Mouse (Mus musculus): ENCODE data around the gene Timm50. TPM values are rescaled to one million over a fixed set of nuclear protein-coding genes. Genes with fewer than 3 reads are reported as not detected.
A peak's percentile ranks its signal among the peaks of the same experiment; 100 is the strongest.

Gene Timm50
- polyA plus RNA-seq, 1 experiment, result not detected

GRCm38 (mm10) chr7:28353267-28353666, 41.4 kb upstream of the Timm50 start:
- WGBS, result 86% methylated on average over 2 of the region's 2 CpGs
- Histone ChIP-seq H3K4me1 (ENCODE audit: control insufficient read depth, insufficient read depth, low read length) (peaks cover 7% of the 10 kb centered on the region), H3K27ac (ENCODE audit: insufficient read depth, low read depth, low read length) (no peak overlapping the region), H3K4me3 (ENCODE audit: insufficient read depth, low read depth, low read length) (no peak overlapping the region)
- TF ChIP-seq CTCF (IDR thresholded peaks at IDR 0.05; ENCODE audit: insufficient read depth, low read depth, low read length), result no peak
- no peak for TF ChIP-seq POLR2A (IDR thresholded peaks at IDR 0.05; ENCODE audit: insufficient read depth, low read depth, low read length)

DNA sequence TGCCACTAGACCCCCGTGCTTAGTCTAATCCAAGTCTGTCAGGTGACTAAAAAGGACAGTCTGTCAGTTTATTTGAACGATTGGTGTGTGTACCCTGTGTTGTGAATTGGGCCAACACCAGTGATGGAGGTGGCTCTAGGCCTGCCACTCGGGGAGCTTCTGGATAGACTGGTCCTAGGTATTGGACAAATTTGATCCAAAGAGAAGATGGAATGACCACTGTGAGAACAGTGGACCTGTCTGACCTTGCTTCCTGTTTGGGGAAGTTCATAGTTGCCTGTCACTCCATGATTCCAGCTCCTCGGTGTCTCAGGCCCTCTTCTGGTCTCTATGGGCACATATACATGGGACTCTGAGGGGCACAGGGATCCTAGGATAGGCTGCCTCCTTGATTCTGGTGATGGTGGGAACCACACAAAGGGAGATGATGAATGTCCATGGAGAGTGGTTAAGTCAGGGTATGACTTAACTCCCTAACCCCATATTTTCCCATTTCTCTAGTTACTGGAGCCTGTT, 39.9 kb upstream of the Timm50 start:
- WGBS, result 40% methylated on average over 4 of the region's 4 CpGs
- Histone ChIP-seq H3K4me3 (ENCODE audit: insufficient read depth, low read depth, low read length) (no peak overlapping the region), H3K4me1 (ENCODE audit: control insufficient read depth, insufficient read depth, low read length) (peaks cover 7% of the 10 kb centered on the region), H3K27ac (ENCODE audit: insufficient read depth, low read depth, low read length) (no peak overlapping the region)
- TF ChIP-seq CTCF (IDR thresholded peaks at IDR 0.05; ENCODE audit: insufficient read depth, low read depth, low read length) (no peak), POLR2A (IDR thresholded peaks at IDR 0.05; ENCODE audit: insufficient read depth, low read depth, low read length) (no peak)

GRCm38 (mm10) chr7:28350155-28350883, 38.4 kb upstream of the Timm50 start, which contains the start of gene Rps16:
Rps16 (plus strand) TSS chr7:28350652.
- H3K4me1 ChIP-seq (ENCODE audit: control insufficient read depth, insufficient read depth, low read length), result peaks cover 7% of the 10 kb centered on the region
- H3K27ac ChIP-seq (ENCODE audit: insufficient read depth, low read depth, low read length), result peak within 1 kb of the TSS; percentile 82
- H3K4me3 ChIP-seq (ENCODE audit: insufficient read depth, low read depth, low read length), result peak within 1 kb of the TSS; percentile 84
- TF ChIP-seq POLR2A (IDR thresholded peaks at IDR 0.05; ENCODE audit: insufficient read depth, low read depth, low read length) (peak; percentile 83), CTCF (IDR thresholded peaks at IDR 0.05; ENCODE audit: insufficient read depth, low read depth, low read length) (no peak)
- WGBS, result under 1% methylated on average over 50 of the region's 50 CpGs

GRCm38 (mm10) chr7:28348601-28349000, 36.7 kb upstream of the Timm50 start:
- peaks cover 7% of the 10 kb centered on the region for H3K4me1 ChIP-seq (ENCODE audit: control insufficient read depth, insufficient read depth, low read length)
- no peak overlapping the region for H3K4me3 ChIP-seq (ENCODE audit: insufficient read depth, low read depth, low read length)
- no peak overlapping the region for H3K27ac ChIP-seq (ENCODE audit: insufficient read depth, low read depth, low read length)
- WGBS, result 81% methylated on average over 7 of the region's 7 CpGs
- no peak for TF ChIP-seq CTCF (IDR thresholded peaks at IDR 0.05; ENCODE audit: insufficient read depth, low read depth, low read length)
- no peak for TF ChIP-seq POLR2A (IDR thresholded peaks at IDR 0.05; ENCODE audit: insufficient read depth, low read depth, low read length)

DNA sequence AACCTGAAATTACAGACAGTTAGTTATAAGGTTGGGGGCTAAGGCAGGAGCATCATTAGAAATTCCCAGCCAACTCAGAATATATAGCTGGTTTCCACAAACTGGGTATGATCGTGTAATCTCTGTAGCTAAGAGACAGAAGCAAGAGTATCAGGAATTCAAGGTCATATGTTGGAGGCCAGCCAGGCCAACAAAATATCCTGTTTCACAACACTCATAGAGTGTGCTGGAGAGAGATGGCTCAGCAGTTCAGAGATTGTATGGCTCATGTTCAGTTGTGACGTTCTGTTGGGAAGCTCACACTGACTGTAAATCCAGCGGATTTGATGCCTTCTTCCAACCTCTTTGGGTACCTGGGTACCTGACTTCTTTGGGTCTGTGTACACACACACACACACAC, 35.9 kb upstream of the Timm50 start:
- no peak for TF ChIP-seq POLR2A (IDR thresholded peaks at IDR 0.05; ENCODE audit: insufficient read depth, low read depth, low read length)
- no peak for TF ChIP-seq CTCF (IDR thresholded peaks at IDR 0.05; ENCODE audit: insufficient read depth, low read depth, low read length)
- Histone ChIP-seq H3K4me1 (ENCODE audit: control insufficient read depth, insufficient read depth, low read length) (peaks cover 7% of the 10 kb centered on the region), H3K4me3 (ENCODE audit: insufficient read depth, low read depth, low read length) (no peak overlapping the region), H3K27ac (ENCODE audit: insufficient read depth, low read depth, low read length) (no peak overlapping the region)
- WGBS, result 81% methylated on average over 3 of the region's 3 CpGs

- no peak for TF ChIP-seq POLR2A (IDR thresholded peaks at IDR 0.05; ENCODE audit: insufficient read depth, low read depth, low read length)
- no peak for TF ChIP-seq CTCF (IDR thresholded peaks at IDR 0.05; ENCODE audit: insufficient read depth, low read depth, low read length)
- Histone ChIP-seq H3K27ac (ENCODE audit: insufficient read depth, low read depth, low read length) (no peak overlapping the region), H3K4me1 (ENCODE audit: control insufficient read depth, insufficient read depth, low read length) (no peaks in the 10 kb centered on the region), H3K4me3 (ENCODE audit: insufficient read depth, low read depth, low read length) (no peak overlapping the region)
- 3% methylated on average over 4 of the region's 4 CpGs for WGBS
These were observed 32.8 kb upstream of the Timm50 start for GRCm38 (mm10) chr7:28344637-28345036.

GRCm38 (mm10) chr7:28341381-28341780, 29.5 kb upstream of the Timm50 start:
- H3K27ac ChIP-seq (ENCODE audit: insufficient read depth, low read depth, low read length), result no peak overlapping the region
- 51% methylated on average over 7 of the region's 7 CpGs for WGBS
- TF ChIP-seq CTCF (IDR thresholded peaks at IDR 0.05; ENCODE audit: insufficient read depth, low read depth, low read length) (no peak), POLR2A (IDR thresholded peaks at IDR 0.05; ENCODE audit: insufficient read depth, low read depth, low read length) (no peak)

DNA sequence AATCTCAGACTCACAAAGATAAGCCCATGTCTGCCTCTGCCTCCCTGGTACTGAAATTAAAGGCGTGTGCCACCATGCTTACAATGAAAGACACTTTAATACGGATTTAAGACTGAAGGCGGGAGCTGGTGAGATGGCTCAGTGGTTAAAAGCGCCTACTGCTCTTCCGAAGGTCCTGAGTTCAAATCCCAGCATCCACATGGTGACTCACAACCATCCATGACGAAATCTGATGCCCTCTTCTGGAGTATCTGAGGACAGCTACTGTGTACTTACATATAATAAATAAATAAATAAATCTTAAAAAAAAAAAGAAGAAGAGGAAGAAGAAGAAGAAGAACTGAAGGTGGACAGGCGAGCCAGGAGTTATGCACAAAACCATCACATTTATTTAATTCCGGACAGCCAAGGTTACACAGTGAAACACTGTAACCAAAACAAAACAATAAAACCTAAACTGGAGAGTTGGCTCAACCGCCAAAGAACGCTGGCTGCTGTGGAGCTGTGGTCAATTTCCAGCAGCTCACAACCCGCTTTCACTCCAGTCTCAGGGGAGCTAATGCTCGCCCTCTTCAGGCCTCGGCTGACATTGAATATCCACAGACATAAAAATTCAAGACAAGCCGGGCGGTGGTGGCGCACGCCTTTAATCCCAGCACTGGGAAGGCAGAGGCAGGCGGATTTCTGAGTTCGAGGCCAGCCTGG, 27.5 kb upstream of the Timm50 start:
- 61% methylated on average over 19 of the region's 19 CpGs for WGBS
- no peak overlapping the region for H3K4me3 ChIP-seq (ENCODE audit: insufficient read depth, low read depth, low read length)
- TF ChIP-seq CTCF (IDR thresholded peaks at IDR 0.05; ENCODE audit: insufficient read depth, low read depth, low read length) (no peak), POLR2A (IDR thresholded peaks at IDR 0.05; ENCODE audit: insufficient read depth, low read depth, low read length) (no peak)
- H3K27ac ChIP-seq (ENCODE audit: insufficient read depth, low read depth, low read length), result peak overlapping the region; percentile 77
- H3K4me1 ChIP-seq (ENCODE audit: control insufficient read depth, insufficient read depth, low read length), result peaks cover 3% of the 10 kb centered on the region; the same call in 1 of the 2 replicates

More at GRCm38 (mm10) chr7:28341381-28341780, 29.5 kb upstream of the Timm50 start:
- H3K4me3 ChIP-seq (ENCODE audit: insufficient read depth, low read depth, low read length), result no peak overlapping the region
- H3K4me1 ChIP-seq (ENCODE audit: control insufficient read depth, insufficient read depth, low read length), result no peaks in the 10 kb centered on the region

All from olfactory bulb, adult 2 months (tissue).